ENCODE assay signal across 24 mouse cellular contexts in genomic region chr14:14681611-14682010, GRCm38 (mm10). TPM values are rescaled to one million over a fixed set of nuclear protein-coding genes. Genes with fewer than 3 reads are reported as not detected.
DNase-seq lines count a peak whose midpoint lies in the region; ATAC-seq and TF ChIP-seq lines count a peak whose summit lies in the region.
"Had no signal": no experiment of that assay in that cellular context is flagged by ENCODE, and none has a peak within 500 bp of the region (broad histone marks: within the 10 kb centered on the region; RNA-seq: fewer than 3 reads in every experiment).

No protein-coding gene starts in this region.

- H3K27ac ChIP-seq in spleen, adult 2 months (ENCODE audit: insufficient read depth, low read length), result peak overlapping the region; percentile 52; the same call in 1 of the 2 replicates
- H3K27ac ChIP-seq: forebrain, embryonic 10.5 days; forebrain, embryonic 13.5 days; heart, embryonic 13.5 days; hindbrain, embryonic 12.5 days; hindbrain, embryonic 15.5 days had no signal

- TF ChIP-seq CTCF in spleen, adult 2 months (IDR thresholded peaks at IDR 0.05; ENCODE audit: extremely low read depth, insufficient read depth, insufficient read length, insufficient replicate concordance), result no peak

- 25% methylated on average over 4 of the region's 4 CpGs for WGBS in spleen, adult 2 months

- peak; percentile 48 for ATAC-seq in granulocyte monocyte progenitor cell, adult 5-6 weeks (replicated peaks; ENCODE audit: poor library complexity, severe bottlenecking)
- ATAC-seq in megakaryocyte progenitor cell, adult 5-6 weeks (replicated peaks; ENCODE audit: poor library complexity), result peak; percentile 55
- ATAC-seq: activated CD4-positive, CD25-positive, alpha-beta regulatory T cell, adult 4 months; forebrain, embryonic 13.5 days; forebrain, embryonic 16.5 days had no signal

- no peak overlapping the region for H3K4me3 ChIP-seq in spleen, adult 2 months (ENCODE audit: extremely low read depth, insufficient read depth, insufficient read length)
- H3K4me3 ChIP-seq: forebrain, embryonic 10.5 days; forebrain, embryonic 13.5 days; heart, embryonic 13.5 days; hindbrain, embryonic 12.5 days; hindbrain, embryonic 15.5 days had no signal

- DNase-seq in spleen, adult 2 months (ENCODE audit: low read depth in 1 of 2, low spot score in 2 of 2), result no peak
- no peak for DNase-seq in spleen, postnatal 4 days (ENCODE audit: low spot score in 2 of 2)
- no peak for DNase-seq in right cerebral cortex, adult 18-20 months
- DNase-seq in embryo, embryonic 11 days, result no peak
- no peak for DNase-seq in layer of hippocampus, adult 9-10 months (ENCODE audit: low spot score)
- DNase-seq: adrenal gland, adult 8-10 months; adrenal gland, postnatal 25 days; cerebellum, adult 11-12 months; cerebellum, adult 9-10 months; cerebellum, postnatal 14 days; gastrocnemius, postnatal 10 days; gastrocnemius, postnatal 36 days; heart, adult 18-20 months; heart, postnatal 14 days; heart, postnatal 4 days had no signal

- peaks cover 14% of the 10 kb centered on the region; the same call in 1 of the 2 replicates for H3K4me1 ChIP-seq in spleen, adult 2 months (ENCODE audit: control insufficient read depth, insufficient read depth, insufficient read length)
- H3K4me1 ChIP-seq: forebrain, embryonic 10.5 days; forebrain, embryonic 13.5 days; heart, embryonic 13.5 days; hindbrain, embryonic 12.5 days; hindbrain, embryonic 15.5 days had no signal

- H3K27me3 ChIP-seq in spleen, adult 2 months (ENCODE audit: control insufficient read depth, insufficient read depth, low read length), result no peaks in the 10 kb centered on the region
- H3K27me3 ChIP-seq: forebrain, embryonic 13.5 days; heart, embryonic 13.5 days; hindbrain, embryonic 12.5 days; hindbrain, embryonic 15.5 days had no signal

- no peaks in the 10 kb centered on the region for H3K36me3 ChIP-seq in spleen, adult 2 months (ENCODE audit: control insufficient read depth, insufficient read depth, low read length)
- H3K36me3 ChIP-seq: forebrain, embryonic 10.5 days; heart, embryonic 13.5 days; hindbrain, embryonic 12.5 days; hindbrain, embryonic 15.5 days had no signal

- no peak for TF ChIP-seq POLR2A in spleen, adult 2 months (IDR thresholded peaks at IDR 0.05; ENCODE audit: low read depth, low read length)

RNA-seq across cellular contexts. Expression of gene Slc4a7, which starts 20.5 kb away (rescaled TPM):
- 5.4 and 8.9 TPM in 2 replicates for polyA plus RNA-seq in spleen, adult 2 months (2012; rRNA removed)
- total RNA-seq in granulocyte monocyte progenitor cell, adult 5-6 weeks (2014; fragmentation: Nextera tagmentation), result 23.8 and 34.5 TPM in 2 replicates
- 30.9 and 40.2 TPM in 2 replicates for total RNA-seq in granulocyte monocyte progenitor cell, adult 5-6 weeks (2017)
- 26.3 and 32.9 TPM in 2 replicates for total RNA-seq in megakaryocyte progenitor cell, adult 5-6 weeks (2015)
- 24.9 and 31.9 TPM in 2 replicates for total RNA-seq in megakaryocyte progenitor cell, adult 5-6 weeks (2017)
